Mouse (Mus musculus) small intestine, adult 2 months (tissue): ENCODE data around the gene S100a2. TPM values are rescaled to one million over a fixed set of nuclear protein-coding genes. Genes with fewer than 3 reads are reported as not detected.
A peak's percentile ranks its signal among the peaks of the same experiment; 100 is the strongest.

ENCODE experiments used
- H3K27ac ChIP-seq: fragments of 200-500 bp; 2 replicates; pipeline ENCODE4 v1.5.1; 2012; ENCODE audit warnings: low read depth, low read length, control low read depth, inconsistent platforms; ENCODE audit not compliant: insufficient read depth
- H3K27me3 ChIP-seq: fragments of 200-500 bp; 2 replicates; pipeline ENCODE4 v1.6.1; 2012; ENCODE audit warnings: mild to moderate bottlenecking, moderate library complexity, low read length, inconsistent platforms; ENCODE audit not compliant: control insufficient read depth, insufficient read depth
- H3K36me3 ChIP-seq: fragments of 200-500 bp; 2 replicates; pipeline ENCODE4 v1.6.1; 2012; ENCODE audit warnings: mild to moderate bottlenecking, low read length, control low read depth, inconsistent platforms; ENCODE audit not compliant: control insufficient read depth, insufficient read depth
- H3K4me1 ChIP-seq: fragments of 200-500 bp; 2 replicates; pipeline ENCODE4 v1.6.1; 2012; ENCODE audit warnings: low read length, inconsistent platforms, mixed read lengths; ENCODE audit not compliant: control insufficient read depth, insufficient read depth, insufficient read length
- H3K4me3 ChIP-seq: fragments of 200-500 bp; 2 replicates; pipeline ENCODE4 v1.5.1; 2012; ENCODE audit warnings: low read depth, mild to moderate bottlenecking, control low read depth, inconsistent platforms, low read length, moderate library complexity
- CTCF ChIP-seq: fragments of 200-500 bp; IDR thresholded peaks from 2 replicates; pipeline ENCODE4 v1.5.1; 2012; ENCODE audit warnings: low read depth, mild to moderate bottlenecking, control low read depth, inconsistent platforms, low read length, moderate library complexity, mixed read lengths; ENCODE audit not compliant: insufficient replicate concordance, insufficient read length; ENCODE audit errors: extremely low read depth
- POLR2A ChIP-seq: fragments of 200-500 bp; IDR thresholded peaks from 2 replicates; pipeline ENCODE4 v1.6.1; 2012; ENCODE audit warnings: low read depth, mild to moderate bottlenecking, control low read depth, inconsistent platforms, low read length, moderate library complexity
- WGBS: fragments of 180-500 bp; shearing (Covaris S2); methylation state at CpG from one replicate; pipeline ENCODE4 v1.1.7; 2018; 5-methylcytosine and 5-hydroxymethylcytosine counted together
- polyA plus RNA-seq: library from polyadenylated mRNA; depleted of rRNA; stranded (reverse); fragments of >200 nt; gene quantifications from 2 replicates; pipeline ENCODE4 v1.2.3, GENCODE M21; 2012

S100a2 gene
- polyA plus RNA-seq, 1 experiment: not detected

DNA sequence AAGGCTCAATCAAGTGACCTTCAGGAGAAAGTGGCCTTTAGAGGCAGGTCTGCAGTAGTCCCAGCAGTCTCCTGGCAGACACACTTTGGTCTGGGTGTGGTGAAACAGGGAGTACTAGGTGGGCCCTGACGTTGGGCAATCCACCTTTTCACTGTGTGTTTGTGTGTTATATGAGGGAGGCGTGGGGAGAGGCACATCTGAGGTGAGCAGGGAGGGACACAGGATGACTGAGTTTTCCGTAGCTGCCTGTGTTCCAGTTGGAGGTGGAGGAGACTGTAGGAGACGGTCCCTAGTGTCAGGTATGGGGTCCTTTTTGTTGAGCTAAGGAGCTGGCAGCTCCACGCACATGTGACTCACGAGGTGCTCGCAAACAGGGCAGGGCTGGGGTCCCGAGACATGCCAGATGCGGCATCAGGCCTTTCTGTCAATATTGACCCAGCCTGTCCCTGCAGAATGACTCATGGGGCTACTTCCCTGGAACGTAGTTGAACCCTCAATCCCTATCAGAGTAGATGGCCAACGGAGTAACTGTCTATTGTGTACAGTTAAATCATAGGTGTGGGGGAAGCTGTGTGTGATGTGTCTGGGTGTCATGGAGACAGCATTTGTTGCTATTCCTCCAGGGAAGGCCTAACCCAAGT lies 24.7 kb downstream of the S100a2 start:
- 34% methylated on average over 11 of the region's 11 CpGs for WGBS
- Histone ChIP-seq H3K27me3 (no peaks in the 10 kb centered on the region), H3K36me3 (no peaks in the 10 kb centered on the region), H3K4me3 (peak overlapping the region; percentile 61), H3K27ac (peak overlapping the region; percentile 40), H3K4me1 (peaks cover 21% of the 10 kb centered on the region)
- no peak for TF ChIP-seq CTCF
- TF ChIP-seq POLR2A: no peak

DNA sequence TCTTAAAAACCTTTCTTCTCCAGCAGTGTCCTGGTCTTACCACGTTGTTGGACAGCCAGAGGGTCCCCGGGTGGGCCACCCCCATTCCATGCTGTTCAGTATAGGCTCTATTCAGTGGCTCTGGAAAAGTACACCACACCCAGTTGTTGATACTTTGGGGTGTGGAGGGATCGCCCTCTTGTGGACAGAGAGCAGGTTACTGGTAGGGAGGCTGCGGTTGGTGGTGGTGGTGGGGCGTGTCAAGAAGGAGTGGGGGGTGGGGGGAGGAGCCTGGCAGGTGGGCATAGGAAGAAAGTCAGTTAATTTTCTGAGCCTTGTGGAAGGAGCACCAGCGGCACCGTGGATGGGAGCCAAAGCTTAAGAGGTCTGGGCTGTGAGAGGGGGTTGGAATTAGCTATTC lies 25.4 kb downstream of the S100a2 start:
- TF ChIP-seq POLR2A (no peak), CTCF (peak; percentile 82; the same call in 1 of the 2 replicates)
- Histone ChIP-seq H3K36me3 (no peaks in the 10 kb centered on the region), H3K27me3 (no peaks in the 10 kb centered on the region), H3K4me1 (peaks cover 21% of the 10 kb centered on the region), H3K27ac (peak overlapping the region; percentile 20; the same call in 1 of the 2 replicates), H3K4me3 (peak overlapping the region; percentile 18; the same call in 1 of the 2 replicates)
- WGBS: 4% methylated on average over 7 of the region's 7 CpGs

DNA sequence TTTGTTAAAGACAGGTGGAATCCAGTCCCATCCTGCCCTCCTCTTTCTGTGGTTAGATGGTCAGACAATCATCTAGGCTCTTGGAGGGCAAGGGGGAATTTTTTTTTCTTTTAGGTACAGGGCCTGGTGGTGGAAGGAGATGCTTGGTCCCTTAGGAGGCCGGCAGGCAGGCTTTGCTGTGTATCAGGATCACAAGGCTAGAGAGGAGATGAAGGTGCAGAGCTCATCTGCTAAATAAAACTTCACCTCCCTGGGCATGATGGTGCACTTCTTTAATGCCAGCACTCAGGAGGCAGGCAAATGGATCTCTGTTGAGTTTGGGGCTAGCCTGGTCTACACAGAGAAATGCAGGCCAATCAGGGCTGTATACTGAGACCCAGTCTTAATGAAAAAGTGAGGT lies 25.9 kb downstream of the S100a2 start:
- Histone ChIP-seq H3K36me3 (no peaks in the 10 kb centered on the region), H3K4me1 (peaks cover 21% of the 10 kb centered on the region), H3K27me3 (no peaks in the 10 kb centered on the region), H3K27ac (no peak overlapping the region), H3K4me3 (no peak overlapping the region)
- 50% methylated on average over 1 of the region's 1 CpGs for WGBS
- TF ChIP-seq CTCF (no peak), POLR2A (no peak)

DNA sequence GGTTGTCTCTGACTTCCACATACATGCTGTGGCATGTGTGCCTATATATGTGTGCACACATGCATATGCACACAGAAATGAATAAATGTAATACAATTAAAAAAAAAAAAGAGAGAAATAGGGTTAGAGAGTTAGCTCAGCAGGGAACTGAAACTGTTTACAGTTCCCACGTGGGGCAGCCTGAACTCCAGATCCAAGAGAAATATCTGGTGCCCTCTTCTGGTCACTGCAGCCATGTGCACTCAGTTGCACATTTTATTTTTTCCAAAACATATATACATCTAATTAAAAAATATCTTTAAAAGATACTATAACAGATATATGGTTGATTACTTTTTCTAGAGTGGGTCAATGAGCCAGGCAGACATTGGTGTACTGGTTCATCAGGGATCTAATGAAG lies 27.5 kb downstream of the S100a2 start:
- H3K4me3 ChIP-seq: no peak overlapping the region
- 31% methylated on average over 1 of the region's 1 CpGs for WGBS
- TF ChIP-seq CTCF (no peak), POLR2A (no peak)
- H3K27me3 ChIP-seq: no peaks in the 10 kb centered on the region
- H3K36me3 ChIP-seq: no peaks in the 10 kb centered on the region
- no peak overlapping the region for H3K27ac ChIP-seq
- H3K4me1 ChIP-seq: peaks cover 21% of the 10 kb centered on the region

DNA sequence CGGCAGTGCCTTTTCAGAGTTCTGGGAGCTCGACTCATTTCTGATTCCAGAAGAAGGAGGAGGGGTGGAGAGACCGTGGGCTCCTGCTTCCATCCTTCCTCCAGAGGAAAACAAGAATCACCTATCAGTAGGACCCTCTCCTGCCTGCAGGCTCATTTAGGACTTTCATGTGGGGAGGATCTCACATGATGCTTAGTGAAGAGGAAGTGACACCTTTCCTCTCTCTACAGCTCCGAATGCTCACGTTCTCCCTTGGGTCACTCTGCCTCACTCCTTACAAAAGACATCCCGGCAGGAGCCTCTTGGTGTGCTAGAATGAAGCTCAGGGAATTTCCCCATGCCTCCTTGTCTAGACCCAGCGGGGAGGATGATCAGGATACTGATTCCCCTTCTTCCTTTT lies 31.5 kb downstream of the S100a2 start:
- WGBS: 44% methylated on average over 7 of the region's 7 CpGs
- TF ChIP-seq CTCF (no peak), POLR2A (no peak)
- Histone ChIP-seq H3K36me3 (no peaks in the 10 kb centered on the region), H3K4me1 (peaks cover 15% of the 10 kb centered on the region), H3K27ac (no peak overlapping the region), H3K27me3 (no peaks in the 10 kb centered on the region), H3K4me3 (no peak overlapping the region)

DNA sequence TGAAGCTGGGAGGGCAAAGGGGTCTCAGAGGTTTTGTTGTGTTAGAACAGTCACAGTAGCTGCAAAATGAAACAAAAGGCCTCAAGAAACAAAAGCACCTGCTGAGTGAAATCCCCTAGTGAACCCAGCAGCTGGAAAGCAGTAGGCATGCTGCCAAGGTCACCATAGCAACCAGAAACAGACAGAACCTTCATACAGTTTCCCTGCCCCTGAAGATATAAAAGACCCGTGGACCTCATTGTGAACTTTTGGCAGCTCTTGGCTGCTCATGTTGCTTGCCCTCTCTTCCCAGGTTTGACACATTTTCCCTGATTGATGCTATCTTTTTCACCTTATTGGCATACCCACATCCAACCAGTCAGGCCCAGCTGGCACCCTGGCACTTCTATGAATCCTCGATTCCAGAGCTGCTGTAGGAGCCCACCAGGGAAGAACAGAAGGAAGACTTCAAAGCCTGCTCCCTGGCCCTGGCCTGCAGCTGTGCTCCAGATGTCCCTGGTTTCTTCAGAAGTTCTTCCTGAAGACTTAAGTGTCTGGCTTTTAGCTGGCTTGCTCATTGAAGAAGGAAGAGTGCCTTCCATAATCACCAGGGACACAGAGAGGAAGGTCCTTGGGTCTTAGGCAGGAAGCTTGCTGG lies 33.5 kb downstream of the S100a2 start:
- peaks cover 18% of the 10 kb centered on the region for H3K4me1 ChIP-seq
- no peak overlapping the region; the same call in 1 of the 2 replicates for H3K27ac ChIP-seq
- WGBS: 2% methylated on average over 2 of the region's 2 CpGs
- H3K27me3 ChIP-seq: no peaks in the 10 kb centered on the region
- TF ChIP-seq CTCF (no peak), POLR2A (no peak)
- no peak overlapping the region for H3K4me3 ChIP-seq
- H3K36me3 ChIP-seq: no peaks in the 10 kb centered on the region

DNA sequence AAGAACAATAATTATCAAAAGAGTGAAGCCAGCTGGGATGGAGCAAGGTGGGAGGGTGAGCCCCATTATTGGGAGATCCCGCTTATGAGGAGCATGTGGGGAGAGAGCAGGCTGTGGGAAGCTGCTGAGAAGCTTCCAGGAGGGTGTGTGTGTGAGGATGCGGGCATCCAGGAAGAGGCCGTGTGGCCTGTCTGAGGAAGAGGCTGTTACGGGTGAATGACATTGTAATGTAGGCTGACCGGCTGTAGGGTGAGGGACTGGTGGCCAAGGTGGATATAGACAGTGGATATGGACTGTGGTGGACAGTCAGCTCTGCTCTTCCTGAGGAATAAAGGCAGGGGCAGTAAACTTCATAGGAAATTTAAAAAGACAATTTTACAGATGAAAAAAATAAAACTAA lies 35.4 kb downstream of the S100a2 start:
- no peaks in the 10 kb centered on the region for H3K36me3 ChIP-seq
- no peak for TF ChIP-seq CTCF
- no peak for TF ChIP-seq POLR2A
- peaks cover 18% of the 10 kb centered on the region for H3K4me1 ChIP-seq
- WGBS: 66% methylated on average over 5 of the region's 5 CpGs
- no peak overlapping the region for H3K27ac ChIP-seq
- no peaks in the 10 kb centered on the region for H3K27me3 ChIP-seq
- no peak overlapping the region for H3K4me3 ChIP-seq
